Mouse (Mus musculus): Measurements from ENCODE around the gene Pgpep1.

The Pgpep1 gene

GRCm38 (mm10) chr8:70598722-70599121, 61.5 kb downstream of the Pgpep1 start:
- peaks cover 87% of the 10 kb centered on the region for H3K4me1 ChIP-seq (replicated peaks; ENCODE audit: low read depth, low read length)
- H3K4me3 ChIP-seq (replicated peaks; ENCODE audit: low read length): peak overlapping the region; percentile 93
- H3K36me3 ChIP-seq (ENCODE audit: insufficient read depth, low read length): peaks cover 63% of the 10 kb centered on the region
- H3K9me3 ChIP-seq (ENCODE audit: low read length): no peaks in the 10 kb centered on the region
- H3K27me3 ChIP-seq (ENCODE audit: insufficient read depth, low read length): peaks cover 15% of the 10 kb centered on the region
- TF ChIP-seq CTCF (conservative IDR thresholded peaks at IDR 0.05; ENCODE audit: low read length) (peak; percentile 11; the same call in 1 of the 2 replicates), POU5F1 (IDR thresholded peaks at IDR 0.05; ENCODE audit: borderline replicate concordance, low read length) (no peak)

DNA sequence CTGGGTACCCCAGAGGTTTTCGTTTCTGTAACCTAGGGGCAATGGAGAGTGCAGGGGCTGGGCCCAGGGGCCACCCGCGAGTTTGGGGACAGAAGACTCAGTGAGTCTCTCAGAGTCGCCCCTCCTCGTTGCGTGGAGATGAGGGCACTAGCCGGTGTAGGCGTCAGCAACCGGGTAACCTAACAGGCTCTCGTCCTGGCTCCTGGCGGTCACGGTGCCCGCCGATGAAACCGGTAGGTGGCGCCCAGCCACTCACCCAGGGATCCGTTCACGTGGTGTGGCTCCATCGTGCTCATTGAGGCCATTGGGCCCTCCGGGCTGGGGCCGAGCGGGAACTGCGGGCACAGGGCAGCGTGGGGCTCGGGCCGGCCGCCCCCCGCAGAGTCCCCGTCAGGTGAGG, 61.9 kb downstream of the Pgpep1 start:
- peaks cover 87% of the 10 kb centered on the region for H3K4me1 ChIP-seq (replicated peaks; ENCODE audit: low read depth, low read length)
- peak overlapping the region; percentile 93 for H3K4me3 ChIP-seq (replicated peaks; ENCODE audit: low read length)
- peaks cover 15% of the 10 kb centered on the region for H3K27me3 ChIP-seq (ENCODE audit: insufficient read depth, low read length)
- no peaks in the 10 kb centered on the region for H3K9me3 ChIP-seq (ENCODE audit: low read length)
- TF ChIP-seq POU5F1 (IDR thresholded peaks at IDR 0.05; ENCODE audit: borderline replicate concordance, low read length): no peak
- TF ChIP-seq CTCF (conservative IDR thresholded peaks at IDR 0.05; ENCODE audit: low read length): peak; percentile 36
- no peak for TF ChIP-seq NANOG (IDR thresholded peaks at IDR 0.05; ENCODE audit: borderline replicate concordance, low read length)
- H3K36me3 ChIP-seq (ENCODE audit: insufficient read depth, low read length): peaks cover 63% of the 10 kb centered on the region

GRCm38 (mm10) chr8:70597417-70598272, 62.5 kb downstream of the Pgpep1 start:
- no peak for TF ChIP-seq CTCF (conservative IDR thresholded peaks at IDR 0.05; ENCODE audit: low read length)
- TF ChIP-seq POU5F1 (IDR thresholded peaks at IDR 0.05; ENCODE audit: borderline replicate concordance, low read length): no peak
- no peak for TF ChIP-seq NANOG (IDR thresholded peaks at IDR 0.05; ENCODE audit: borderline replicate concordance, low read length)
- Histone ChIP-seq H3K4me1 (replicated peaks; ENCODE audit: low read depth, low read length) (peaks cover 87% of the 10 kb centered on the region), H3K36me3 (ENCODE audit: insufficient read depth, low read length) (peaks cover 57% of the 10 kb centered on the region), H3K27me3 (ENCODE audit: insufficient read depth, low read length) (peaks cover 15% of the 10 kb centered on the region), H3K4me3 (replicated peaks; ENCODE audit: low read length) (peak overlapping the region; percentile 93), H3K9me3 (ENCODE audit: low read length) (no peaks in the 10 kb centered on the region)

DNA sequence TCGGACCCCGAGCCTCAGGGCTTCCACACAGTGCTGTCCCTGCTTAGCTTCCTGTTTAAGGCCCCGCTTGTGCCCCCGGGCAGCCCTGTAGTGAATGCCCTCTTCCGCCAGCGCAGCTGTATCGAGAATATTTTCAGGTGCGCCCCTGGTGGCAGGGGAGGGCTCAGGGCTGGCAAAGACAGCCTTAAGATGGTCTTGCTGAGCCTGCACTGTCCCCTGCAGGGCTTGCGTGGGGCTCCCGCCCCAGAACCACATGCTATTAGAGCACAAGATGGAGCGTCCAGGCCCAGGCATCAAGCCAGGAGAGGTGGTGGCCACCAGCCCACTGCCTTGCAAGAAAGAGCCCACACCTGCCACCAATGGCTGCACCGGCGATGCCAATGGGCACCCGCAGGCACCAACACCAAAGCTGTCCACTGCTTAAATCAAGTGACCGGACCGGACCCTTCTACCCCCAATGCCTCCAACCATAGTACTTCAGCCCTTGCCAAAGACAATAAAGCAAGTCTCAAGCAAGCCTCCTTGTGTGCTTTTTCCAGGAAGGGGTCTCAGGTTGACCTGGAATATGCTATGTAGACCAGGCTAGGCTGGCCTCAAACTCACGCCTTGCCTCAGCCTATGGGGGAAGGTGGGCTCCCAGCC, 63.3 kb downstream of the Pgpep1 start:
- peaks cover 87% of the 10 kb centered on the region for H3K4me1 ChIP-seq (replicated peaks; ENCODE audit: low read depth, low read length)
- H3K36me3 ChIP-seq (ENCODE audit: insufficient read depth, low read length): peaks cover 56% of the 10 kb centered on the region
- peaks cover 15% of the 10 kb centered on the region for H3K27me3 ChIP-seq (ENCODE audit: insufficient read depth, low read length)
- no peaks in the 10 kb centered on the region for H3K9me3 ChIP-seq (ENCODE audit: low read length)
- TF ChIP-seq CTCF (conservative IDR thresholded peaks at IDR 0.05; ENCODE audit: low read length) (peak; percentile 44; the same call in 1 of the 2 replicates), POU5F1 (IDR thresholded peaks at IDR 0.05; ENCODE audit: borderline replicate concordance, low read length) (no peak)
- H3K4me3 ChIP-seq (replicated peaks; ENCODE audit: low read length): peak overlapping the region; percentile 93
